Mouse (Mus musculus) brown adipose tissue, adult 24 weeks (tissue): ENCODE measurements at regions not wholly inside any gene's neighbourhood (a gene's known extent, or its start where the extent isn't known, plus 50 kb on each side); places are given as distances from the start of the nearest gene placed in this dataset.

Source experiments
- H3K27ac ChIP-seq: fragments of 200-500 bp; replicated peaks from 2 replicates; pipeline ENCODE4 v1.5.1; 2012; ENCODE audit warnings: low read depth, mild to moderate bottlenecking, low read length
- H3K4me1 ChIP-seq: fragments of 200-500 bp; 2 replicates; pipeline ENCODE4 v1.6.1; 2012; ENCODE audit warnings: low read length, mixed read lengths; ENCODE audit not compliant: control insufficient read depth, insufficient read depth, insufficient read length
- H3K4me3 ChIP-seq: fragments of 200-500 bp; 2 replicates; pipeline ENCODE4 v1.5.1; 2012; ENCODE audit warnings: low read depth, mild to moderate bottlenecking, low read length, moderate library complexity; ENCODE audit not compliant: insufficient read depth

DNA sequence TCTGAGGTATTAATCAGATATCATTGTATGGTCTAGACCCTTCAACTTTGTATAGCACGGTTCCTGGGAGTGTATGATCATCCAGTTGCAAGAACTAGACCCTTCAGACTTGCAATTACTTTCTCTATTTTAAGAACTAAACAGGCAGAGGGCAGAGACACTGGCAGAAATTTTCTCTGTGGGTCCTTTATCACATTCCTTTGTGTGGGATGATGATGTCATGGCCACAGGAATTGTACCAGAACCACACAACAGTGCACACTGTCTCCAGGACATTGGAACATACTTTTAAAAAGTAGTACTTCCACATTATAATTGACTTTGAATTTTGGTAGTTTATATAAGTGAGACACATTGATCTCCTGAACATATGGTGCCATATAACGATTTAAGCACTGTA, 674.2 kb downstream of the Rfpl4b start:
- Histone ChIP-seq H3K4me3 (no peak overlapping the region), H3K27ac (no peak overlapping the region), H3K4me1 (no peaks in the 10 kb centered on the region)

DNA sequence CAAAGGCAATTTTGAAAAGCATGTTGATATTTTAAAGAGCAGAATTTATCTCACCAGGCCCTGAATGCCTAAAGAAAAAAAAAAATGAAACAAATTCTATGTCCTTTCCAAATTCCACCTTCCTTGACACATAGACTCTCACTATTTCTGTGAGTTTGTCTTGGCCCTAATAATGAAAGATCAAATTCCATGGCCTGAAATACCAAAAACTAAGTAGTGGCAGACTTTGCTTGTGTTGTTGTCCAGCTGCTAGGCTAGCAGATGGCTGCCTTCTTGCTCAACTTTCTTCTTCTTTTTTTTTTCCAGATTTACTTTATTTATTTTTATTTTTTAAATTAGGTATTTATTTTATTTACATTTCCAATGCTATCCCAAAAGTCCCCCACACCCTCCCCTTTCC, 682.4 kb downstream of the Rfpl4b start:
- Histone ChIP-seq H3K4me3 (no peak overlapping the region), H3K27ac (no peak overlapping the region), H3K4me1 (no peaks in the 10 kb centered on the region)

DNA sequence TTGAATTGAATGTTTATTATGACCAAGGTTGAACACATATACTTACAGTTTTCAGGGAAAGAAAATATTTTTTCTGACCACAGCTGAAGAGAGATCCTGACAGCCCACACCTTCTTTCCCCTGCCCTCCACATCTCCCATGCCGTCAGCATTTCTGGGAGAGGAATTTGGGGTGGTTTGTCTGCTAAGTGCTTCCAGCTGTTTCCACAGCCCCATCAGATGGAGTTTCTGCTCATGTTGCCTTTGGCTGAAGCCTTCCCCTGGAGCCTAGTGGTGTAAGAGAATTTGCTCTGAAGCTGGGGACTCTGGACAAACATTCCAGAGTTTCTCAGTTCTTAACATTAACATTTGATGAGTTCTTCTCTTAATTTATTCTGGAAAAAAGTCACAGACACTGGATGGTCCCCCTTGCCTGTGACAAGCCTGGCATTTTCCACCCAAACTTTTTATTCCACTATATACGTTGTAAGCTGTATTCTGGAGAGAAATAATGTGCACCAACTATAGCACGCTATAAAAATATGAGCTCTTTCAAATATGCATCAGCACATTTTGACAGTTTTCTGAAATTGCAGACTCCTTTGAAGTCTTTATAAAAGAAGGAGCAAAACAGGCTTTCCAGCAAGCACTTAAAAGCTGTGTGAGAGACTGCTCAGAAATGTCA, 699.5 kb downstream of the Rfpl4b start:
- H3K27ac ChIP-seq = no peak overlapping the region

DNA sequence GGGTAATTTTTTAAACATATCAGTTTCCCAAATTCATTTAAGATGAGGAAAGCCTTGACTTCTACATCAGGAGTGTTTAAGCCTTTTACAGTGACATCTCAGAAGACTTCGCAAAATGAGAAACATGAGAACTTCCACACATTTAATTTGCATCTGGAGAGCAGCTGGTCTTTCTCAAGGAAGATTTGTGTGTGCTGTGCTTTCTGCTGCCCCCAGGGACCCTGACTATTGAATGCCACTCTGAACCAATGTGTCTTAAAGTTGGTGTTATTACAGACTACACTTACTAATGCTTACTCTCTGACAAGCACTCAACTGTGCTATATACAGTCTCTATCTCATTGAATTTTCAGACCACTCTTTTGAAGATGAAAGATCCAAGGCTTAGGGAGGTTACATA, 703.0 kb downstream of the Rfpl4b start:
- H3K4me1 ChIP-seq = no peaks in the 10 kb centered on the region; the same call in 1 of the 2 replicates
- no peak overlapping the region for H3K27ac ChIP-seq
- no peak overlapping the region for H3K4me3 ChIP-seq

More for the DNA sequence above, 699.5 kb downstream of the Rfpl4b start:
- H3K4me1 ChIP-seq = no peaks in the 10 kb centered on the region; the same call in 1 of the 2 replicates
- no peak overlapping the region for H3K4me3 ChIP-seq

DNA sequence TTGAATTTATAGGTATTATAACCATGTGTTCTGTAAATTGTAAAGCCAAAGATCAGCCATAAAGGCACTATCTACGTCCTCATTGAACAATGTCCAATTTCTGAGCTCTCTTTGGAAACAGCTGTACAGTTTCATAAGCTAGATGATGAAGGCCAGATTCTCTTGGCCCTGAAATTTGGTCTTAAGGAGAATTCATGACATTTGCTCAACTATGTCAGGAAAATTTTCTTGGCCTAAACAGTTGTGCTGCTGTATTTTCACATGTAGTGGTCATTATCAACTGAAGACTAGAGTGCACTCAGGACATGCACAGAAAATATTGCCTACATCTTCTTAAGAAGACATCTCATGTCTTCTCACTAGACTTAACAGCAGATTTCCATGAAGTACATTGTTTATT, 705.1 kb downstream of the Rfpl4b start:
- Histone ChIP-seq H3K27ac (no peak overlapping the region), H3K4me3 (no peak overlapping the region), H3K4me1 (no peaks in the 10 kb centered on the region; the same call in 1 of the 2 replicates)

DNA sequence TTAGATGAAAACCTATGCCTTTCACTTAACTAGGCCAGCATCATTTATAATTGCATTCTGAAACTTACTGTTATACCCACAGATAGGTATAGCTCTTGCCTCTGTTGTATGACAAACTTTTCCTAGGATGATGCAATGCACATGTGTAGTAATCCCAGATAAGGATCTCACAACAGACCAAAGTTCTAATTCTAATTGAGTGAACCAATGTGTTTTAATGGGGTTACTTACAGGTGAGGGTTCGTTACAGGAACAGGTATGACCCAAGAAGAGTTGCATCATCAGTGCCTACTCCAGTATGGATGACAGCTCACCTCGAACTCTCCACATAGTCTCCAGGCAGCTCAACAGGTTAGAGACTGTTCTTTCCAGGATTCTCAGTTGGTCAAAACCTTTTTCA, 707.4 kb downstream of the Rfpl4b start:
- Histone ChIP-seq H3K4me3 (no peak overlapping the region), H3K4me1 (no peaks in the 10 kb centered on the region; the same call in 1 of the 2 replicates), H3K27ac (no peak overlapping the region)

DNA sequence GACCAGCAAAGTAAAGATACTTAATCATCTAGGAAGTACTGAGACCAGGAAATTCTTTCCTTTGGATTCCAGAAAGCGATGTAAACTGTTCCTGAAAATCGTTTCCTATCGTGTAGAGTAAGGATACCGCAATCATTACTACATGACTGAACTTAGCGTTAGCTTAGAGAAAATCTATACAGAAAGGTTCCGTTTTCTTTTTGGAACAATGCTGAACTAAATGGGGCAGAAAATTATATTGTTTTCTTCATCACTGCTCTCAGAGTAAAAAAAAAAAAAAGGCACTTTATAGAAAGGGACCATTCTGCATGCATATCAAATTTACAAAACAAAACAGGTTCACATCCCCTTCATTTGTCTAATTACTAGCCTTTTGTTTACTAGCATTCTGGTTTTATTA, 713.0 kb downstream of the Rfpl4b start:
- no peak overlapping the region for H3K4me3 ChIP-seq
- no peaks in the 10 kb centered on the region for H3K4me1 ChIP-seq
- H3K27ac ChIP-seq = no peak overlapping the region

DNA sequence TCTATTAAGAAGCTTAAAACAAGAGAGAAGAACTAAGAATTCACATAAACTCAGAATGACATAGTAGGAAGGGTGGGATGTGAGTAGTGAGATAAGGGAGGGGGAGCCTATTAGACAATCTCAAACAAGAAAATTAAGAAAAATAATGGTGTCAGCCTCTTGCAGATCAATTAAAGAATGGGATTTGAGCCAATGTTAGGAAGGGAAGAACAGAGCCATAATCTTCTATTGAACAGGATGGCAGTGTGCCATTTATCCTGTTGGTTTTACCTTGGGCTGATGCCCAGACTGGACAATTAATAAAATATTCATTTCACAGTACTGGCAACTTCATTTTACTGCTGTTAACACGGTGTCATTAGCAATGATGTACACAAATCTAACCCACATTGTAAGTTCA, 718.0 kb downstream of the Rfpl4b start:
- no peak overlapping the region for H3K27ac ChIP-seq
- no peaks in the 10 kb centered on the region for H3K4me1 ChIP-seq
- H3K4me3 ChIP-seq = no peak overlapping the region

DNA sequence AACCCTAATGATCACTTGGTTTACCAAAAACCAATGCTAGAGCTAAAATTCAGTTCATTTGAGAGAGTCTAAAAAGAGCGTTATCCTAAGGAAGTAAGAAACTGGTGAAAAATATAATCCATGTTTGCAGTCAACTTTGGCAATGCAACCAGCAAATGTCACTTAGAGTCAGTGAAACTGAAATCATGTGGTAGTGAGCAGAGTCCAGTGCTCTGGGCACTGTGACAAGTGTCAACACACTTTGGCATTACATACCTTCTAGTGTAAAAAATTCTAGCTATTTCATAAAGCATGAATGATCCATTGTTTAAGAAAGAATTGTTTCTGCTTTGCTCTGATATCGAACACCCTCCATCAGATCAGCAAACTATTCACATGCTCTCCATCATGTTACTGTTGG, 743.1 kb downstream of the Rfpl4b start:
- Histone ChIP-seq H3K27ac (no peak overlapping the region), H3K4me1 (no peaks in the 10 kb centered on the region), H3K4me3 (no peak overlapping the region)

DNA sequence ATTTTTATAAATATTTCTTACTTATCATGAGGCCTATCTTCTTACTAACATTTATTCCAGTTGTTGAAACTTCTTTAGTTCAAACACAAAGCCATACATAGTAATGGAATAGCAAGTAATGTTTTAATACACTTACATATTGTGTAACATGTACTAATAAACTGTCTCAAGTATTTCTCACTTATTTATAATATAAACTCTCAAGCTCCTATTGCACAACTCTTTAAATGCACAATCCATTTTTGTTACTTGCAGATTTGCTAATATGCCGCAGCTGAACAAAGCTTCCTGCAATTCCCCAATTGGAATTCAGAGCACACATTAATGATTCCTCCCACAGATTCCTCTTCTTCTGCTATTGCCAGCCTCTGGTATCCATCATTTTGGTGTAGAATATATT, 749.2 kb downstream of the Rfpl4b start:
- no peak overlapping the region for H3K4me3 ChIP-seq
- no peaks in the 10 kb centered on the region for H3K4me1 ChIP-seq
- no peak overlapping the region for H3K27ac ChIP-seq

DNA sequence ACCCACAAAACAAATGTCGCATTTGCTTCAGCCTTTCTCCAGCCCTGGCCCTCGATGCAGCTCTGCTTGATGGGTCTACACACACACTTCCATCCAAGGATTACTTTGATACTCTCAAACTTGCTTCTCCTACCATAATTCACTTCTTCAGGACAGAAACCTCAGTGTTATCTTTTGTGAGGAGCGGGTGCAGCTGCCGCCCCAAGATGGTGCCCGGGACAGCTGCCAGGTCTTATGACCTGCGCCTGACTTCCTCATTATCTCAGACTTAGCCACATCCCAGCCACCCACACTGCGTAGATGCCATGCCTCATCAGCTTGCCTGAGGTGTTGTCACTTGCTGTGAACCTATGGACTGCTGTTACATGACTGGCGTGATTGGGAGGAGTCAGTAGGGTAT, 762.5 kb downstream of the Rfpl4b start:
- H3K4me1 ChIP-seq = no peaks in the 10 kb centered on the region
- no peak overlapping the region for H3K4me3 ChIP-seq

DNA sequence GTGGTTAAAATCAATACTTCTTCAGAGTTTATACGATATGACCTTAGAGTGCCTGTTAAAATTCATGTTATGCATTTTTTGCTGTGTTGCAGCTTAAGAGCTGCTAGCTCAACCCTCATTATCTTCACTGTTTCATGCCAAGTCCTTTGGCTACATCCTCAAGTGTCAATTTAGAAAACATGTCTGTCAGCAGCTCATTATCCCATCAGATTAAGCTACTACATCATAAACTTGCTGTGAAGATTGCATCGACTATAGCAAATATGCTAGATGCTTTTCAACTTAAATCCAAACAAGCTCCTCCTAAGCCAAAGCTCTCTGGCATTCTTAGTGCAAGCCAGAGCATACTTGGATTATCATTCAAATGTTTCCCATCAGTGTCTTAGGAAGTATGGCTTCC, 811.1 kb downstream of the Rfpl4b start:
- H3K4me3 ChIP-seq = no peak overlapping the region
- H3K27ac ChIP-seq = no peak overlapping the region
- H3K4me1 ChIP-seq = no peaks in the 10 kb centered on the region

More for the DNA sequence above, 762.5 kb downstream of the Rfpl4b start:
- H3K27ac ChIP-seq = no peak overlapping the region

DNA sequence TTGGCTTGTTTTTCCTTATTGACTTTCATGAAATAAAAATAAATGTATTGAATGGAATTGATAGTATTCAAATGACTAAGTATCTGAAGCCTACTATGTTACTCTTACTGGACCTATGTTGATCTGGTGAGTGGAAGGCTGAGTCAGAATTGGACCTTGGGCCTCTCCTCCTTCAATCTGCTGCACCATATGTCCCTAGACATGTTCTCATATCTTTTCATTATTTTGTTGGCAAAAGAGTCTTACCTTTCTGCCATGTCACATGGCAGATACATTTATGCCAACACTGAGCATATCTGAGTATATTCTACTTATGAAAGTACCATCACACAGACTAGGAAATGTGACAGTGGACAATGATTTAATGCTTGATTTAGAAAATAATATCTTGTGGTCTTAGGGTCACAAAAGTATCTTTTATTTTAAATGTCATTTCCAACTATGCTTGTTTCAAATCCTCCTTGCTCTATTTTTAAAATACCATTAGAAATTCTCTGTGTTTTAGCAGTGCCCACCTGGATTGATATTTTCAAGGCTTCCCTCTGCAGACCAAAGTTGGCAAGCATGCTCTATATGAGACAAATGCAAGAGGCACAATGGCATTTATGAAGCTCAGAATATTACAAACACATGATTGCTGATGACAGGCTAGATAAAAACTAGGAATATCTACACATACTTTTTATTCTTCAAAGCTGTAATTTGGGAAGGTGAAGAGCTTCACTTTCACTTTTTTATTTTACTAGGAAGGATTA, 825.7 kb downstream of the Rfpl4b start:
- H3K4me1 ChIP-seq = no peaks in the 10 kb centered on the region; the same call in 1 of the 2 replicates
- H3K4me3 ChIP-seq = no peak overlapping the region
- H3K27ac ChIP-seq = no peak overlapping the region

DNA sequence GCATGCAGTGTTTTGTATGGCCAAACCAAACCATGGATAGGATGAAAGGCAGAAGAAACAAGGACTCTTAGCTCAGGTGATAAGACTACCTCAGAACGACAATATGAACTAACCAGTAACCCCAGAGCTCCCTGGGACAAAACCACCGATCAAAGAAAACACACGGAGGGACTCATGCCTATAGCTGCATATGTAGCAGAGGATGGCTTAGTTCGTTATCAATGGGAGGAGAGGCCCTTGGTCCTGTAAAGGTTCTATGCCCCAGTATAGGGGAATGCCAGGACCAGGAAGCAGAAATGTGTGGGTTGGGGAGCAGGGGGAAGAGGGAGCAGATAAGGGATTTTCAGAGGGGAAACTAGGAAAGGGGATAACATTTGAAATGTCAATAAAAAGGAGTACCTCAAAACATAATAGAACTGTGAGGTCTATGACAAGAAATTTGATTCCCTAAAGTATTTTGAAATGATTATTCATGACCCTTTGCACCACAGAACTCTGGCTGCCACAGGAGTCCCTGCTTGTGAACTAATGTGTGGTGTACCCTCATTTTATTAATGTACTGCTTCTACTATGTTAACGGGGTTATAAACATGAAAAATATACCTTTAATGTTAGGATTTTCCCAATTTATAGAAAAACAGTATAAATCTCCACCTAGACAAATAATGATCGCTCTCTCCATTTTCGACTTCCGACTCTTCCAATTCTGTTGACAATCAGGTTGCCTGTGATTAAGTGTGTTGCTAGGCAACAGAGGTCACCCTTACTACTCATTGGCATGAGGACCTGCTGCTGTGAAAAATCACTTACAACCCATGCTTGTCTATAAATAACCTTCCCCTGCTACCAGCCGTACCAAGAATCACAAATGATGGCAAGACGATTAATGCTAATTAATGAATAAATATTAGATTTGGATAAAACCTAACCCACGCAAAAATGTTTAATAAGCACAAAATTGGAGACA, 833.0 kb downstream of the Rfpl4b start:
- Histone ChIP-seq H3K4me1 (no peaks in the 10 kb centered on the region; the same call in 1 of the 2 replicates), H3K27ac (peak overlapping the region; percentile 73), H3K4me3 (no peak overlapping the region)

DNA sequence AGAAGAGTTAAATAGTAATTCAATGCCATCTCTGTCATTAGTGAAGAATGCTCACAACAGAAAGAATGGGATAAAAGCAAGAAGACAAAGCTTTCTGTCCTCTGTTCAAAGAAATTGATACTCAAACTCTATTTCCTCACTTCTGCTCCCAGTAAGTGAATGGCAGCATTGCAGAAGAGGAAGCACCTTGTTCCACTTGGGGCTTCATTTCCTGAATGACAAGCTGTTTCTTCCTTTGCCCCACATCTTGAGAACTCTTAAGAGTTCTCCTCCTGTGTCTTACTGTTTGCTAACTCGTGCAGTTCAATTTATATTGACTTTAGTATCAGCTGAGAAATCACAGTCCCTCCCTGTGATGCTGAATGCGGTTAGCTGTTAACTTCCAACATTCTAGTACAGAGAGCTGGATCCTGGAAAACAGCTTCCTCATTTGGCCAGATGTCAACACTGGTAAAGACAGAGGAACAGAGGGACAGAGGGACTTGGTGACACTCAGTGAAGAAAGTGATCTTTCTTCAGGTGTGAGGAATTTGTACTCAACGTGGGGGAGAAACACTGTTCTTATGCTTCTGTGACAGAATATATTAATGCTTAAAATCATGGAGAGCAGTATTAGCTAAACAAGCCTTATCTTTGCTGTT, 840.3 kb upstream of the Marcks start:
- Histone ChIP-seq H3K27ac (no peak overlapping the region), H3K4me3 (no peak overlapping the region), H3K4me1 (no peaks in the 10 kb centered on the region)
